Mouse (Mus musculus): ENCODE data around the gene Lpin1. TPM values are rescaled to one million over a fixed set of nuclear protein-coding genes. Genes with fewer than 3 reads are reported as not detected.

Gene Lpin1
- total RNA-seq, 2 experiments from 2014 or later = 19.6 to 23.0 TPM

- intact Hi-C loops (cut with DNase I) = no loop called here
- no peak for DNase-seq (ENCODE audit: low spot score in 2 of 2)
Measured at GRCm38 (mm10) chr12:16630152-16630865, 19.5 kb upstream of the Lpin1 start.

- intact Hi-C loops (cut with DNase I) = no loop called here
- no peak for DNase-seq (ENCODE audit: low spot score in 2 of 2)
Measured at GRCm38 (mm10) chr12:16620230-16620629, 9.5 kb upstream of the Lpin1 start.

- DNase-seq (ENCODE audit: low spot score in 2 of 2) = no peak
- intact Hi-C loops (cut with DNase I) = no loop called here
Measured at GRCm38 (mm10) chr12:16619453-16619852, 8.7 kb upstream of the Lpin1 start.

- peak; percentile 42 to 67 for DNase-seq (ENCODE audit: low spot score in 2 of 2)
- intact Hi-C loops (cut with DNase I) = no loop called here
Measured at GRCm38 (mm10) chr12:16618512-16619274, 7.9 kb upstream of the Lpin1 start.

- intact Hi-C loops (cut with DNase I) = no loop called here
- no peak for DNase-seq (ENCODE audit: low spot score in 2 of 2)
Measured at GRCm38 (mm10) chr12:16615738-16616137, 5.0 kb upstream of the Lpin1 start.

GRCm38 (mm10) chr12:16614556-16614955 is 3.8 kb upstream of the Lpin1 start:
- intact Hi-C loops (cut with DNase I) = no loop called here
- no peak for DNase-seq (ENCODE audit: low spot score in 2 of 2)

- peak; percentile 42 to 64 for DNase-seq (ENCODE audit: low spot score in 2 of 2)
- intact Hi-C loops (cut with DNase I) = no loop called here
Measured at GRCm38 (mm10) chr12:16605624-16606023, 5.1 kb downstream of the Lpin1 start.

GRCm38 (mm10) chr12:16602271-16602670 is 8.5 kb downstream of the Lpin1 start:
- DNase-seq (ENCODE audit: low spot score in 2 of 2) = no peak
- intact Hi-C loops (cut with DNase I) = no loop called here

- no peak for DNase-seq (ENCODE audit: low spot score in 2 of 2)
Measured at GRCm38 (mm10) chr12:16600374-16600773, 10.4 kb downstream of the Lpin1 start.

GRCm38 (mm10) chr12:16599359-16599758 is 11.4 kb downstream of the Lpin1 start:
- intact Hi-C loops (cut with DNase I) = no loop called here

More at GRCm38 (mm10) chr12:16600374-16600773, 10.4 kb downstream of the Lpin1 start:
- intact Hi-C loops (cut with DNase I) = no loop called here

GRCm38 (mm10) chr12:16593761-16594160 is 17.0 kb downstream of the Lpin1 start:
- DNase-seq (ENCODE audit: low spot score in 2 of 2) = no peak
- intact Hi-C loops (cut with DNase I) = no loop called here

More at GRCm38 (mm10) chr12:16599359-16599758, 11.4 kb downstream of the Lpin1 start:
- DNase-seq (ENCODE audit: low spot score in 2 of 2) = no peak

GRCm38 (mm10) chr12:16593014-16593413 is 17.8 kb downstream of the Lpin1 start:
- intact Hi-C loops (cut with DNase I) = no loop called here
- no peak for DNase-seq (ENCODE audit: low spot score in 2 of 2)

- no peak for DNase-seq (ENCODE audit: low spot score in 2 of 2)
- intact Hi-C loops (cut with DNase I) = no loop called here
Measured at GRCm38 (mm10) chr12:16592451-16592850, 18.3 kb downstream of the Lpin1 start.

- DNase-seq (ENCODE audit: low spot score in 2 of 2) = peak; percentile 82 to 84
- intact Hi-C loops (cut with DNase I) = no loop called here
Measured at GRCm38 (mm10) chr12:16591453-16592200, 19.1 kb downstream of the Lpin1 start.

GRCm38 (mm10) chr12:16589966-16590365 is 20.8 kb downstream of the Lpin1 start:
- intact Hi-C loops (cut with DNase I) = no loop called here
- no peak for DNase-seq (ENCODE audit: low spot score in 2 of 2)

GRCm38 (mm10) chr12:16589204-16589949 is 21.4 kb downstream of the Lpin1 start:
- peak; percentile 86 for DNase-seq (ENCODE audit: low spot score in 2 of 2)
- intact Hi-C loops (cut with DNase I) = no loop called here

GRCm38 (mm10) chr12:16588396-16589042 is 22.2 kb downstream of the Lpin1 start:
- intact Hi-C loops (cut with DNase I) = no loop called here
- DNase-seq (ENCODE audit: low spot score in 2 of 2) = peak in 1 of 2 experiments; percentile 40

- intact Hi-C loops (cut with DNase I) = no loop called here
Measured at GRCm38 (mm10) chr12:16587767-16588166, 23.0 kb downstream of the Lpin1 start.

GRCm38 (mm10) chr12:16587111-16587510 is 23.7 kb downstream of the Lpin1 start:
- DNase-seq (ENCODE audit: low spot score in 2 of 2) = no peak
- intact Hi-C loops (cut with DNase I) = no loop called here

More at GRCm38 (mm10) chr12:16587767-16588166, 23.0 kb downstream of the Lpin1 start:
- DNase-seq (ENCODE audit: low spot score in 2 of 2) = no peak
